Mouse (Mus musculus) G1E (cell line): ENCODE data around the gene Ablim2.
A peak's percentile ranks its signal among the peaks of the same experiment; 100 is the strongest.

Experiments
- CTCF ChIP-seq: IDR thresholded peaks from 2 replicates; pipeline ENCODE4 v1.5.1; 2012; ENCODE audit warnings: low read depth, low read length, inconsistent platforms, mixed read lengths
- TAL1 ChIP-seq: conservative IDR thresholded peaks from 2 replicates; pipeline ENCODE4 v1.6.1; 2012; ENCODE audit warnings: low read depth, low read length, inconsistent platforms, mixed read lengths

DNA sequence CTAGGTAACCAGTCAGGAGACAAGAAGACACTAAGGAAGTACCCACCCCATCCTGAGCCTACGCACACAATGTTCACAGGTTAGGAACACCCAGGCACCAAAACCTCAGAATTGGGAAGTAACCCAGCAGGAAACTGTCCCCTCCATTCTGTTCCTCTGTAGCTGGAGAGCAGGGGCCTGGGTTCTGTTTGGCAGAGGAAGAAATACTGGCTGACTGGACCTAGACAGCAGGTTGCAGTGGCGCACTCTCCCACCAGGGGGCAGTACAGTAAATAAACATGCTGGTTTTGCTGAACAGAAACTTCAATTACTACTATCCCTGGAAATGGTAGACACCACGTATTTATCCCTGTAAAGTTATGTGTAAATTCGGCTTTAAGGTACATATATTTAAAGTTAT lies 10.8 kb upstream of the Ablim2 start:
- TF ChIP-seq TAL1 (no peak), CTCF (peak; percentile 84)
